Mouse (Mus musculus): ENCODE measurements around the gene Ccdc54. TPM values are rescaled to one million over a fixed set of nuclear protein-coding genes. Genes with fewer than 3 reads are reported as not detected.
A peak's percentile ranks its signal among the peaks of the same experiment; 100 is the strongest.

Gene Ccdc54
- polyA plus RNA-seq, 1 experiment from 2014 or later: not detected

GRCm38 (mm10) chr16:50553828-50554227, 37.1 kb downstream of the Ccdc54 start:
- Histone ChIP-seq H3K36me3 (ENCODE audit: control insufficient read depth, insufficient read depth) (no peaks in the 10 kb centered on the region), H3K4me2 (ENCODE audit: low read length) (no peak overlapping the region), H3K4me3 (replicated peaks; ENCODE audit: low read length) (no peak overlapping the region), H3K9me3 (ENCODE audit: control insufficient read depth, low read length) (no peaks in the 10 kb centered on the region), H3K27me3 (replicated peaks; ENCODE audit: control insufficient read depth, insufficient read depth, low read length) (no peaks in the 10 kb centered on the region), H3K27ac (ENCODE audit: low read length) (no peak overlapping the region), H3K4me1 (replicated peaks; ENCODE audit: control insufficient read depth, insufficient read depth, low read length) (peaks cover 4% of the 10 kb centered on the region), H3K9ac (replicated peaks; ENCODE audit: low read depth, low read length) (no peak overlapping the region)
- WGBS: 53% methylated on average over 2 of the region's 2 CpGs
- ATAC-seq: peak; percentile 71

GRCm38 (mm10) chr16:50551871-50552528, 39.0 kb downstream of the Ccdc54 start:
- no peak overlapping the region for H3K9ac ChIP-seq (replicated peaks; ENCODE audit: low read depth, low read length)
- no peaks in the 10 kb centered on the region for H3K9me3 ChIP-seq (ENCODE audit: control insufficient read depth, low read length)
- no peak overlapping the region for H3K4me3 ChIP-seq (replicated peaks; ENCODE audit: low read length)
- no peak overlapping the region for H3K27ac ChIP-seq (ENCODE audit: low read length)
- H3K4me2 ChIP-seq (ENCODE audit: low read length): no peak overlapping the region
- H3K4me1 ChIP-seq (replicated peaks; ENCODE audit: control insufficient read depth, insufficient read depth, low read length): peaks cover 4% of the 10 kb centered on the region
- ATAC-seq: no peak
- no peaks in the 10 kb centered on the region for H3K27me3 ChIP-seq (replicated peaks; ENCODE audit: control insufficient read depth, insufficient read depth, low read length)
- no peaks in the 10 kb centered on the region for H3K36me3 ChIP-seq (ENCODE audit: control insufficient read depth, insufficient read depth)
- WGBS: 85% methylated on average over 7 of the region's 7 CpGs

GRCm38 (mm10) chr16:50550927-50551326, 40.0 kb downstream of the Ccdc54 start:
- Histone ChIP-seq H3K4me3 (replicated peaks; ENCODE audit: low read length) (no peak overlapping the region), H3K4me1 (replicated peaks; ENCODE audit: control insufficient read depth, insufficient read depth, low read length) (peaks cover 4% of the 10 kb centered on the region), H3K9ac (replicated peaks; ENCODE audit: low read depth, low read length) (no peak overlapping the region), H3K27ac (ENCODE audit: low read length) (no peak overlapping the region), H3K4me2 (ENCODE audit: low read length) (no peak overlapping the region), H3K9me3 (ENCODE audit: control insufficient read depth, low read length) (no peaks in the 10 kb centered on the region), H3K27me3 (replicated peaks; ENCODE audit: control insufficient read depth, insufficient read depth, low read length) (no peaks in the 10 kb centered on the region), H3K36me3 (ENCODE audit: control insufficient read depth, insufficient read depth) (no peaks in the 10 kb centered on the region)
- WGBS: 95% methylated on average over 5 of the region's 5 CpGs
- no peak for ATAC-seq

GRCm38 (mm10) chr16:50542554-50543333, 48.2 kb downstream of the Ccdc54 start:
- peak; percentile 90 for ATAC-seq
- Histone ChIP-seq H3K4me1 (replicated peaks; ENCODE audit: control insufficient read depth, insufficient read depth, low read length) (no peaks in the 10 kb centered on the region), H3K9ac (replicated peaks; ENCODE audit: low read depth, low read length) (no peak overlapping the region), H3K27me3 (replicated peaks; ENCODE audit: control insufficient read depth, insufficient read depth, low read length) (no peaks in the 10 kb centered on the region), H3K4me2 (ENCODE audit: low read length) (no peak overlapping the region), H3K4me3 (replicated peaks; ENCODE audit: low read length) (no peak overlapping the region), H3K27ac (ENCODE audit: low read length) (no peak overlapping the region), H3K9me3 (ENCODE audit: control insufficient read depth, low read length) (no peaks in the 10 kb centered on the region), H3K36me3 (ENCODE audit: control insufficient read depth, insufficient read depth) (no peaks in the 10 kb centered on the region)
- 72% methylated on average over 5 of the region's 5 CpGs for WGBS

Other genes with a start within 250 kb of the Ccdc54 start
- 27.4 and 30.2 TPM in 2 replicates for gene Bbx, start 158.8 kb downstream of the Ccdc54 start, polyA plus RNA-seq (2015; fragmentation: Nextera tagmentation; extraction: Ambion mirVana)

Data from forebrain, embryonic 16.5 days (tissue).